Mouse (Mus musculus): Measurements from ENCODE around the gene Ruvbl2.

DNA sequence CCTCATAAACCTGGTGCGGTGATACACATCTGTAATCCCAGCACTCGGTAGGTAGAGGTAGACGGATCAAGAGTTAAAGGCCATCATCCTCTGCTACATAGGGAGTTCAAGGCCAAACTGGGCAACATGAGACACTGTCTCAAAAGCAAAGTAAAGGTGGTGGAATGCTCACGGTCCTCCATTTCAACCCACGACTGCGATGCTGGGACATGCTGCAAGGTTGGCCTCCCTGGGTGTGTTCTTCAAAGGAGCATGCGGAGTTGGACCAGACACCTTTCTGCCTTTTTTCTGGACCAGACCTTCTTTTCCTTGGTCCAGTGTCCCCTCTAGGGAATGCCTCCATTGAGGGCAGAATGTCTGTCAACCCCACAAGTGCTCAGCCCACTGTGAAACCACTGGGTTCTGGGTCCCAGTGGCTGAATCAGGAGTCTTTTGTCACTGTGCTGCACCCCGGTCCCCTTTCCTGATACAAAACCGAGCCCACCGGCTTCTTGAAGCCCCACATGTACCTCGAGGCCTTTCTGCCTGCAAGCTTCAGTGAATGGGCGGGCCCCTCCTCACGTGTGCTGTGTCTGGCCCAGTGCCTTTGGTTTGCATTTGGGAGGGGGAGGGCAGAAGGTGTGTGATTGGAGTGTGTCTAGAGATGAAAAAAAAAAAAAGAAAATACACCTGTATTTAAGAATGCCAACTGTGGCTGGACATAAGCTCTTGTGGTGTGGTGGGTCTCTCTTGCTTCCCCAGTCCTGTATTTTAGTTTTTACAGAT, 18.2 kb upstream of the Ruvbl2 start:
- TF ChIP-seq ZC3H11A (IDR thresholded peaks at IDR 0.05; ENCODE audit: borderline replicate concordance, low read depth, low read length), result no peak
- TF ChIP-seq ZNF384 (IDR thresholded peaks at IDR 0.05; ENCODE audit: low read depth, low read length), result peak; percentile 94
- TF ChIP-seq MAFK (IDR thresholded peaks at IDR 0.05; ENCODE audit: insufficient read depth, low read depth, low read length), result no peak
- no peak for TF ChIP-seq HCFC1 (IDR thresholded peaks at IDR 0.05; ENCODE audit: borderline replicate concordance, insufficient read depth, low read length)
- peak; percentile 45 for TF ChIP-seq CHD2 (IDR thresholded peaks at IDR 0.05; ENCODE audit: low read depth, low read length)
